Mouse (Mus musculus): ENCODE results near the gene Zbp1. TPM values are rescaled to one million over a fixed set of nuclear protein-coding genes. Genes with fewer than 3 reads are reported as not detected.

Gene Zbp1
- 0.30 TPM in 1 of 2 replicates, not detected in the other for polyA plus RNA-seq (2015; fragmentation: Nextera tagmentation; extraction: Ambion mirVana)

GRCm38 (mm10) chr2:173218416-173219141 lies at the start of gene Zbp1:
Gene Zbp1 (minus strand): TSS chr2:173218923.
- no peak within 1 kb of the TSS for H3K27ac ChIP-seq (ENCODE audit: low read length)
- H3K4me2 ChIP-seq (ENCODE audit: low read length) = no peak within 1 kb of the TSS
- no peak within 1 kb of the TSS for H3K9ac ChIP-seq (ENCODE audit: low read depth, low read length)
- no peak within 1 kb of the TSS for H3K4me3 ChIP-seq (ENCODE audit: low read depth, low read length)
- ATAC-seq = no peak
- no peaks in the 10 kb centered on the region for H3K4me1 ChIP-seq (ENCODE audit: control insufficient read depth, insufficient read depth, low read length)
- WGBS = 68% methylated on average over 11 of the region's 11 CpGs
- no peaks in the 10 kb centered on the region; the same call in 1 of the 2 replicates for H3K9me3 ChIP-seq (replicated peaks; ENCODE audit: control insufficient read depth, low read length, poor library complexity, severe bottlenecking)
- no peaks in the 10 kb centered on the region for H3K27me3 ChIP-seq (ENCODE audit: control insufficient read depth, insufficient read depth, low read depth, low read length)
- H3K36me3 ChIP-seq (ENCODE audit: control insufficient read depth, insufficient read depth, low read length) = no peaks in the 10 kb centered on the region

GRCm38 (mm10) chr2:173267562-173267961 lies 48.8 kb upstream of the Zbp1 start:
- whole genome bisulfite sequencing = 79% methylated on average over 3 of the region's 3 CpGs
- ATAC-seq = no peak
- no peaks in the 10 kb centered on the region for H3K36me3 ChIP-seq (ENCODE audit: control insufficient read depth, insufficient read depth, low read length)
- H3K9ac ChIP-seq (ENCODE audit: low read depth, low read length) = no peak overlapping the region
- no peak overlapping the region for H3K4me3 ChIP-seq (ENCODE audit: low read depth, low read length)
- H3K27ac ChIP-seq (ENCODE audit: low read length) = no peak overlapping the region
- H3K4me2 ChIP-seq (ENCODE audit: low read length) = no peak overlapping the region
- peaks cover 32% of the 10 kb centered on the region for H3K4me1 ChIP-seq (ENCODE audit: control insufficient read depth, insufficient read depth, low read length)
- H3K9me3 ChIP-seq (replicated peaks; ENCODE audit: control insufficient read depth, low read length, poor library complexity, severe bottlenecking) = no peaks in the 10 kb centered on the region
- no peaks in the 10 kb centered on the region for H3K27me3 ChIP-seq (ENCODE audit: control insufficient read depth, insufficient read depth, low read depth, low read length)

GRCm38 (mm10) chr2:173266349-173267112 lies 47.8 kb upstream of the Zbp1 start:
- no peak for ATAC-seq
- Histone ChIP-seq H3K27me3 (ENCODE audit: control insufficient read depth, insufficient read depth, low read depth, low read length) (no peaks in the 10 kb centered on the region), H3K36me3 (ENCODE audit: control insufficient read depth, insufficient read depth, low read length) (no peaks in the 10 kb centered on the region), H3K9ac (ENCODE audit: low read depth, low read length) (no peak overlapping the region), H3K4me1 (ENCODE audit: control insufficient read depth, insufficient read depth, low read length) (peaks cover 26% of the 10 kb centered on the region), H3K27ac (ENCODE audit: low read length) (no peak overlapping the region), H3K9me3 (replicated peaks; ENCODE audit: control insufficient read depth, low read length, poor library complexity, severe bottlenecking) (no peaks in the 10 kb centered on the region), H3K4me3 (ENCODE audit: low read depth, low read length) (no peak overlapping the region), H3K4me2 (ENCODE audit: low read length) (no peak overlapping the region)
- 74% methylated on average over 25 of the region's 25 CpGs for WGBS

- no peak overlapping the region for H3K4me2 ChIP-seq (ENCODE audit: low read length)
- H3K9ac ChIP-seq (ENCODE audit: low read depth, low read length) = no peak overlapping the region
- H3K36me3 ChIP-seq (ENCODE audit: control insufficient read depth, insufficient read depth, low read length) = no peaks in the 10 kb centered on the region
- H3K27me3 ChIP-seq (ENCODE audit: control insufficient read depth, insufficient read depth, low read depth, low read length) = no peaks in the 10 kb centered on the region
- peaks cover 27% of the 10 kb centered on the region for H3K4me1 ChIP-seq (ENCODE audit: control insufficient read depth, insufficient read depth, low read length)
- no peaks in the 10 kb centered on the region for H3K9me3 ChIP-seq (replicated peaks; ENCODE audit: control insufficient read depth, low read length, poor library complexity, severe bottlenecking)
- no peak overlapping the region for H3K4me3 ChIP-seq (ENCODE audit: low read depth, low read length)
- 91% methylated on average over 22 of the region's 22 CpGs for WGBS
- no peak for ATAC-seq
- H3K27ac ChIP-seq (ENCODE audit: low read length) = no peak overlapping the region
Measured at GRCm38 (mm10) chr2:173265468-173266265, 46.9 kb upstream of the Zbp1 start.

- Histone ChIP-seq H3K27ac (ENCODE audit: low read length) (no peak overlapping the region), H3K4me1 (ENCODE audit: control insufficient read depth, insufficient read depth, low read length) (peaks cover 21% of the 10 kb centered on the region), H3K9me3 (replicated peaks; ENCODE audit: control insufficient read depth, low read length, poor library complexity, severe bottlenecking) (no peaks in the 10 kb centered on the region), H3K4me2 (ENCODE audit: low read length) (no peak overlapping the region), H3K27me3 (ENCODE audit: control insufficient read depth, insufficient read depth, low read depth, low read length) (no peaks in the 10 kb centered on the region), H3K36me3 (ENCODE audit: control insufficient read depth, insufficient read depth, low read length) (no peaks in the 10 kb centered on the region), H3K4me3 (ENCODE audit: low read depth, low read length) (no peak overlapping the region), H3K9ac (ENCODE audit: low read depth, low read length) (no peak overlapping the region)
- 23% methylated on average over 13 of the region's 13 CpGs for WGBS
- 0 out of 2 replicates have a peak, but pooled peaks have one; percentile 12 for ATAC-seq
Measured at GRCm38 (mm10) chr2:173264467-173265128, 45.9 kb upstream of the Zbp1 start.

GRCm38 (mm10) chr2:173263636-173264330 lies 45.1 kb upstream of the Zbp1 start:
- Histone ChIP-seq H3K27me3 (ENCODE audit: control insufficient read depth, insufficient read depth, low read depth, low read length) (no peaks in the 10 kb centered on the region), H3K4me3 (ENCODE audit: low read depth, low read length) (no peak overlapping the region), H3K9ac (ENCODE audit: low read depth, low read length) (no peak overlapping the region), H3K4me2 (ENCODE audit: low read length) (no peak overlapping the region), H3K4me1 (ENCODE audit: control insufficient read depth, insufficient read depth, low read length) (peaks cover 21% of the 10 kb centered on the region), H3K36me3 (ENCODE audit: control insufficient read depth, insufficient read depth, low read length) (no peaks in the 10 kb centered on the region), H3K9me3 (replicated peaks; ENCODE audit: control insufficient read depth, low read length, poor library complexity, severe bottlenecking) (no peaks in the 10 kb centered on the region), H3K27ac (ENCODE audit: low read length) (no peak overlapping the region)
- WGBS = 74% methylated on average over 11 of the region's 11 CpGs
- no peak for ATAC-seq

GRCm38 (mm10) chr2:173261497-173261896 lies 42.8 kb upstream of the Zbp1 start:
- H3K9ac ChIP-seq (ENCODE audit: low read depth, low read length) = no peak overlapping the region
- H3K27me3 ChIP-seq (ENCODE audit: control insufficient read depth, insufficient read depth, low read depth, low read length) = no peaks in the 10 kb centered on the region
- ATAC-seq = no peak
- H3K4me1 ChIP-seq (ENCODE audit: control insufficient read depth, insufficient read depth, low read length) = peaks cover 35% of the 10 kb centered on the region
- no peaks in the 10 kb centered on the region for H3K9me3 ChIP-seq (replicated peaks; ENCODE audit: control insufficient read depth, low read length, poor library complexity, severe bottlenecking)
- H3K36me3 ChIP-seq (ENCODE audit: control insufficient read depth, insufficient read depth, low read length) = no peaks in the 10 kb centered on the region
- no peak overlapping the region for H3K4me3 ChIP-seq (ENCODE audit: low read depth, low read length)
- no peak overlapping the region for H3K27ac ChIP-seq (ENCODE audit: low read length)
- no peak overlapping the region for H3K4me2 ChIP-seq (ENCODE audit: low read length)
- 78% methylated on average over 10 of the region's 10 CpGs for WGBS

GRCm38 (mm10) chr2:173258459-173259091 lies 39.9 kb upstream of the Zbp1 start:
- no peak for ATAC-seq

More at GRCm38 (mm10) chr2:173258459-173259091, 39.9 kb upstream of the Zbp1 start:
- Histone ChIP-seq H3K9ac (ENCODE audit: low read depth, low read length) (no peak overlapping the region), H3K4me3 (ENCODE audit: low read depth, low read length) (no peak overlapping the region), H3K36me3 (ENCODE audit: control insufficient read depth, insufficient read depth, low read length) (no peaks in the 10 kb centered on the region), H3K9me3 (replicated peaks; ENCODE audit: control insufficient read depth, low read length, poor library complexity, severe bottlenecking) (no peaks in the 10 kb centered on the region), H3K27me3 (ENCODE audit: control insufficient read depth, insufficient read depth, low read depth, low read length) (no peaks in the 10 kb centered on the region), H3K4me2 (ENCODE audit: low read length) (no peak overlapping the region), H3K4me1 (ENCODE audit: control insufficient read depth, insufficient read depth, low read length) (peaks cover 45% of the 10 kb centered on the region), H3K27ac (ENCODE audit: low read length) (no peak overlapping the region)
- WGBS = 26% methylated on average over 9 of the region's 9 CpGs

Data from midbrain, embryonic 16.5 days (tissue).